Mouse (Mus musculus): Measurements from ENCODE around the gene Tbc1d9.

- TF ChIP-seq CTCF (conservative IDR thresholded peaks at IDR 0.05; ENCODE audit: low read length) (no peak), POU5F1 (IDR thresholded peaks at IDR 0.05; ENCODE audit: borderline replicate concordance, low read length) (no peak)
Observed at GRCm38 (mm10) chr8:83175680-83176079, 10.5 kb downstream of the Tbc1d9 start.
